Mouse (Mus musculus) adrenal gland, postnatal 36 days (tissue): ENCODE results near the gene Akr1d1. TPM values are rescaled to one million over a fixed set of nuclear protein-coding genes. Genes with fewer than 3 reads are reported as not detected.

ENCODE experiments used
- DNase-seq, 2 experiments: peaks; one replicate each; pipeline ENCODE4 v3.0.0; 2021; ENCODE audit warnings: mixed read lengths in 1 of 2
- long read RNA-seq, 2 experiments: library from polyadenylated mRNA; stranded (forward); transcript quantifications; one replicate each; pipeline ENCODE4 v2.0.0; 2021; ENCODE audit warnings: borderline sequencing depth in 2 of 2
- total RNA-seq, 2 experiments: library from RNA; stranded (reverse); gene quantifications; 2 replicates each; pipeline ENCODE4 v1.2.3; 2021

Akr1d1 gene
- 1,000 to 10,000 TPM in 1 of 2 experiments, under 1 TPM in 1; 0.79 to 1,641 TPM for total RNA-seq
- long read RNA-seq, experiment 1, transcript Akr1d1-201 (9 exons, 2,699 nt) = major isoform, 1,212 of 1,573 reads
- long read RNA-seq, experiment 1, partial matches to known transcripts = 193 of 1,573 reads
- long read RNA-seq, experiment 1, other reads (novel, unspliced or antisense) = 168 of 1,573 reads
- long read RNA-seq, experiment 2 = 0 reads

DNA sequence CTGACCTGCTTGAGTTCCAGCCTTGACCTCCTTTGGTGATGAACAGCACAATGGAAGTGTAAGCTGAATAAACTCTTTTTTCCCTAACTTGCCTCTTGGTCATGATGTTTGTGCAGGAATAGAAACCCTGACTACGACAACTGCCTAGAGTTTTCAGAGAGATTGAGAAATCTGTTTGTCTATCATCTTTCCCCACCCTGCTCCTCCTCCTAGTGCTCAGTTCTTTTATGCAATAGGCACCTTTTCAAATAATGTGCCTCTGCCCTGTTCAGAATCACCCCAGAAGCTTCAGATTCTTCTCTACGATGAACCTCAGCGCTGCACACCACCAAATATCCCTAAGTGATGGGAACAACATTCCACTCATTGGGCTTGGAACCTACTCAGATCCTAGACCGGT lies at the start of gene Akr1d1:
TSS of gene Akr1d1 (plus strand) at position 234 of the 400 bp plus-strand sequence.
- DNase-seq = no peak

GRCm38 (mm10) chr6:37481147-37481546 lies 48.8 kb upstream of the Akr1d1 start:
- no peak for DNase-seq

DNA sequence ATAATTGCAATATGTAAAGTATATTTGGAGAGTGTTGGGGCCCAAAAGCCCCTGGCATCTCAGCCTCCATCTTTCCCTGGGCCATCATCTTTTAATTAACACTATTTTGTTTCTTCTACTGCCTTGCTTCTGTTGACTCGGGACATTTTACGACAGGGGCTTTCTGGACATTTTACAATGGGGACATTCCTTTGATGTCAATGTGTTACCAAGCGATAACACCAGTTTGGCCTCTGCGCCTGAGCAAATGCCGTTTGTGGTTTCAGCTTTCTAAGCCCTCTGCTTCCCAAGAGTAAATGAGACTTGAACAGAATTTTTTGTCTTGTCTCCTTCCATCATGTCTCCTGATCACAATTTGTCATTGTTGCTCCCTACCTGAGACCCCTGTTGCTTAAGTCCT lies 46.7 kb upstream of the Akr1d1 start:
- no peak for DNase-seq

- no peak for DNase-seq
These were observed 45.3 kb upstream of the Akr1d1 start for GRCm38 (mm10) chr6:37484588-37485070.

DNA sequence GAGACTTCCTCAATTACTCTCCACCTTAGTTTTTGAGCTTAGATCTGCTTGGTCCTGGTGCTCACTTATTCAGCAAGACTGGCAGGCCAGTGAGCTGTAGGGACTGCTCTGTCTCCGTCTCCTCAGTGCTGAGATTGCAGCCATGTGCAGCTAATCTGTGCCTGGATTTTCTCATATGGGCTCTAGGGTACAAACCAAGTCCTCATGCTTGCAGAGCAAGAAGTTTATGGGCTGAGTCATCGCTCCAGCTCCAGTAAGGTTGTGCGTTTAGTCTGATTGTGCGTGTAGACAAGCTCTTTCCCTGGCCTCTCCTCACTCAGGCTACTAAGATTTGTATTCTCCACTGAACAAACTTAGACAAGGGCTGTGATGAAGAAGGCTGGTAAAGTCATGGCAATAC lies 43.5 kb upstream of the Akr1d1 start:
- no peak for DNase-seq

- peak; percentile 44 to 48 for DNase-seq
These were observed 37.7 kb upstream of the Akr1d1 start for GRCm38 (mm10) chr6:37492241-37492640.

- no peak for DNase-seq
These were observed 35.0 kb upstream of the Akr1d1 start for GRCm38 (mm10) chr6:37494957-37495356.

- no peak for DNase-seq
These were observed 33.1 kb upstream of the Akr1d1 start for GRCm38 (mm10) chr6:37496866-37497265.

GRCm38 (mm10) chr6:37505588-37505987 lies 24.4 kb upstream of the Akr1d1 start:
- DNase-seq = peak; percentile 12 to 60

DNA sequence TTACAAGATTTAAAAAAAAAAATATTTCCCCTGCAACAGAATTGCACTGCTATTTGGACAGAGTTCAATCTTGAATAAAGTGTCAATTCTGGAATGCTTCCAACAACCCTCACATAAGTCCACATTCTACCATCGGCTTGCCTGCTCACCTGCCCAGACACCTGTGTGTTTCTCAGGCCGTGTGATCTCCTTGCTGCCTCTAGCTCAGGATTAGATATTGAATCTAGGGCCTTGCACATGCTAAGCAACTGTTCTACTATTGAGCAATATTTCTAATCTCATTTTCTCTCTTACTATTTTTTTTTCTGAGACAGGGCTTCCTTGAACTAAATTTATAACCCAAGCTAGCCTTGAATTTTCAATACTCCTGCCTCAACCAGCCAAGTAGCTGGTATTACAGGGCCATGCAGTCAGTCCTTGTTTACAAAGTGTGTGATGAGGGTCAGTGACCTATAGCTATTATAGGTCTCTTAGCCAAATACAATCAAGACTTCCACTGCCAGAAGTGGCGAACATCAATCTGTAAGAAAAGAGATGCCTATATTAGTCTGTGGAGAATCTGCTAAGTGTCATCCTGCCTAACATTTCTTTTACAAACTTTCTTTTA lies 23.0 kb upstream of the Akr1d1 start:
- peak in 1 of 2 experiments; percentile 13 for DNase-seq

- DNase-seq = no peak
These were observed 19.2 kb upstream of the Akr1d1 start for GRCm38 (mm10) chr6:37510786-37511185.

GRCm38 (mm10) chr6:37520631-37521375 lies 9.2 kb upstream of the Akr1d1 start:
- DNase-seq = no peak

DNA sequence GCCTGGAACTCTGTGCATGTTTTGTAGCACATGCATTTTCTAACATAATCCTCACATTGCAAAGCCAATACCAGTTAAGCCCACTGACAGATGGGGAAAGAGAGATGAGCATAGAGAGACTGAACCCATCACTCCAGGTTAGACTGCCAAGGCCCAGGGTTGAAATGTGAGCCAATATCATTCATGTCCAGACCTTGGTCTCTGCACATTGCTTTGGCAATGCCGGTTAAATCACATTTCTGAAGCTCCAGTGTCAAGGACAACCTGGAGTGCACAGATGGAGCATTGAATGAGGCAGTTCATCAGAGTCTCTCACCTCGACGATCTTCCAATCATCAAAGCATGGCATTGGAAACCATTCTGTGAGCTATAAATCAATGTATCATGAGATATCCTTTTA lies 2.1 kb downstream of the Akr1d1 start:
- DNase-seq = peak in 1 of 2 experiments; percentile 44

- DNase-seq = no peak
These were observed 6.9 kb downstream of the Akr1d1 start for GRCm38 (mm10) chr6:37536831-37537230.

DNA sequence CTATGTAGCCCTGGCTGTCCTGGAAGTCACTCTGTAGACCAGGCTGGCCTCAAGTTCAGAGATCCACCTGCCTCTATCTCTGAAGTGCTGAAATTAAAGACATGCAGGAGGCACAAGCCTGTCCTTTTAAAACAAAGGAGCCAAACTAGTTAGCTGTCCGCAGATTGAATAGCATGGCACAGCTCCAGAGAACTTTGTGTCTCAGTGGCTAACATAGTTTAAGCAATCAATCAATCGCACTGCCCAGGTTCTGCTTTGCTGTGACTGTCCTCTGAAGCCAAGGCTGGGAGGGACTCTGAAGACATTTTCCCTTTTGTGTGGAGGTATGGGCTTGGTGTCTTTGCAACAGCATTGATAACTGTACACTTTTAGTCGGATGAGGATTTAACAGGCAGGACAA lies 7.8 kb downstream of the Akr1d1 start:
- DNase-seq = peak; percentile 45 to 62

GRCm38 (mm10) chr6:37538792-37539191 lies 8.8 kb downstream of the Akr1d1 start:
- no peak for DNase-seq

GRCm38 (mm10) chr6:37539403-37539802 lies 9.4 kb downstream of the Akr1d1 start:
- no peak for DNase-seq

DNA sequence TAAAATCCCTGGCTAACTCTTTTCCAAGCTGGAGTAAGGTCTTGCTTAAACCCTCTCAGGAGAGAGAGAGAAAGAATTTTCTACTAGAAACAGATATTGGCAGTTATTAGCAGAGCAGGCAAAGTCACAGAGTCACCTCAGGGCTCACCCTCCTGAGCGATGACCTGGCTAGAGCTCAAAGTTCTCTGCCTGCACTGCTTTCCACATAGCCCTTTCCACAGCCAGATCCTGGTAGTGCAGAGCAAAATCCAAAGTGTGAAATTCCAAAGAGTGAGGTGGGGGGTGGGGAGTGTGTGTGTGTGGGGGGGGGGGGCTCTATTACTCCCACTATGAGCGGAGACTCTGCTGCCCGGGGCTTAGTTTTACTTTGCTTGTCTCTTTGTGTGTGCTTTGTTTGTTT lies 10.1 kb downstream of the Akr1d1 start:
- DNase-seq = peak in 1 of 2 experiments; percentile 19

- DNase-seq = no peak
These were observed 11.2 kb downstream of the Akr1d1 start for GRCm38 (mm10) chr6:37541171-37541570.

GRCm38 (mm10) chr6:37542145-37542544 lies 12.2 kb downstream of the Akr1d1 start:
- DNase-seq = no peak

- peak; percentile 56 to 64 for DNase-seq
These were observed 22.8 kb downstream of the Akr1d1 start for GRCm38 (mm10) chr6:37552760-37553159.

- no peak for DNase-seq
These were observed 24.0 kb downstream of the Akr1d1 start for GRCm38 (mm10) chr6:37553926-37554325.

DNA sequence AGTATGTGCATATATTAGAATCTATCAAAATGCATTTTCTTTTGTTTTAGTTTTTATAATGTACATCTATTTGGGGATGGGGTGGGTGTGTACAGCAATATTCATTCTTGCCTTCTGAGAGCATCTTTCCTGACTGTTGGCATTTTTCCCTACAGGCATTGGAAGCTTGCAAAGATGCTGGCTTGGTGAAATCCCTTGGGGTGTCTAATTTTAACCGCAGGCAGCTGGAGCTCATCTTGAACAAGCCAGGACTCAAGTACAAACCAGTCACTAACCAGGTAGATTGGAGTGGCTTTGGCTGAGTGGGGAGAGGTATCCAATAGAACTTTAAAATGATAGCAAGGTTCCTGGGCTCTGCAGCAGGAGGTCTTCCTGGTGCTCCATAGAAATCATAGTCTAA lies 24.4 kb downstream of the Akr1d1 start:
- no peak for DNase-seq
